Mouse (Mus musculus) liver, embryonic 13.5 days (tissue): ENCODE data around the gene Lsamp. TPM values are rescaled to one million over a fixed set of nuclear protein-coding genes. Genes with fewer than 3 reads are reported as not detected.

Experiments
- ATAC-seq: fragments of 200-750 bp; cut with Nextera tagmentation; 2 replicates; pipeline ENCODE4 v1.8.0; 2017; ENCODE audit warnings: low read depth, mild to moderate bottlenecking, moderate number of reproducible peaks, moderate library complexity
- DNase-seq: peaks from one replicate; pipeline ENCODE4 v3.0.0; 2022
- H3K27ac ChIP-seq: fragments of 300-500 bp; sonication (generic); 2 replicates; pipeline ENCODE4 v1.5.1; 2015; ENCODE audit warnings: moderate library complexity, mild to moderate bottlenecking, inconsistent platforms
- H3K27me3 ChIP-seq: fragments of 300-500 bp; sonication (generic); 2 replicates; pipeline ENCODE4 v1.6.1; 2015; ENCODE audit warnings: mild to moderate bottlenecking, inconsistent platforms
- H3K36me3 ChIP-seq: fragments of 300-500 bp; sonication (generic); 2 replicates; pipeline ENCODE4 v1.6.1; 2015; ENCODE audit warnings: mild to moderate bottlenecking, inconsistent platforms
- H3K4me1 ChIP-seq: fragments of 300-500 bp; sonication (generic); replicated peaks from 2 replicates; pipeline ENCODE4 v1.6.1; 2015; ENCODE audit warnings: inconsistent platforms
- H3K4me2 ChIP-seq: fragments of 300-500 bp; sonication (generic); 2 replicates; pipeline ENCODE4 v1.6.1; 2015; ENCODE audit warnings: inconsistent platforms, mild to moderate bottlenecking, moderate library complexity
- H3K4me3 ChIP-seq: fragments of 300-500 bp; sonication (generic); replicated peaks from 2 replicates; pipeline ENCODE4 v1.5.1; 2015; ENCODE audit warnings: mild to moderate bottlenecking, inconsistent platforms
- H3K9ac ChIP-seq: fragments of 300-500 bp; sonication (generic); 2 replicates; pipeline ENCODE4 v1.6.1; 2015; ENCODE audit warnings: mild to moderate bottlenecking, inconsistent platforms
- H3K9me3 ChIP-seq: fragments of 300-500 bp; sonication (generic); replicated peaks from 2 replicates; pipeline ENCODE4 v1.6.1; 2016; ENCODE audit warnings: inconsistent platforms
- WGBS: fragments of 180-500 bp; shearing (Covaris S2); methylation state at CpG from one replicate; pipeline ENCODE4 v1.1.7; 2015; ENCODE audit not compliant: insufficient replicate concordance; 5-methylcytosine and 5-hydroxymethylcytosine counted together
- polyA plus RNA-seq: library from polyadenylated mRNA; unstranded; fragments of >200 nt; fragmentation: Nextera tagmentation; extraction: Ambion mirVana; gene quantifications from 2 replicates; pipeline ENCODE4 v1.2.1, GENCODE M21; 2015

Lsamp gene
- polyA plus RNA-seq, 1 experiment from 2014 or later: 0.06 TPM

DNA sequence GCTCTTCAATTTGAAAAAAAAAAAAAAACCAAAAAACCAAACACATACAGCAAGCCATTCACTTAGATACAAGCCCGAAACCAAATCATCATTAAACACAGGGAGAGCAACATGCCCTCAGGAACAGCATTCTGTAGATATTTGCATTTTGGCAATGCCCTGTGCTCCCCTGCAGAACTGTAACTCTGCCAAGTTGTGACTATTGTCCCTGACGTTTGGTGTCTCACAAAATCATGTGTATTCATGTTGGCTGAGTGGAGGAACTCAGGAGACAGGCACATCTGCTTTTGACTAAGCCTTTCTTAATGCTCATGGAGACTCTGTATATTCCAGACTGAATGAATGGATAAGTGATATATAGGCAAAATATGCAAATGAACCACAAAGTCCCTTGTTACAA, 724.4 kb downstream of the Lsamp start:
- H3K4me3 ChIP-seq: no peak overlapping the region
- WGBS: 59% methylated on average over 2 of the region's 2 CpGs
- H3K27me3 ChIP-seq: no peaks in the 10 kb centered on the region
- peaks cover 8% of the 10 kb centered on the region for H3K4me1 ChIP-seq
- ATAC-seq (no peak), DNase-seq (no peak)
- no peak overlapping the region for H3K27ac ChIP-seq
- no peaks in the 10 kb centered on the region for H3K36me3 ChIP-seq
- no peak overlapping the region for H3K9ac ChIP-seq
- no peaks in the 10 kb centered on the region for H3K9me3 ChIP-seq
- no peak overlapping the region for H3K4me2 ChIP-seq

DNA sequence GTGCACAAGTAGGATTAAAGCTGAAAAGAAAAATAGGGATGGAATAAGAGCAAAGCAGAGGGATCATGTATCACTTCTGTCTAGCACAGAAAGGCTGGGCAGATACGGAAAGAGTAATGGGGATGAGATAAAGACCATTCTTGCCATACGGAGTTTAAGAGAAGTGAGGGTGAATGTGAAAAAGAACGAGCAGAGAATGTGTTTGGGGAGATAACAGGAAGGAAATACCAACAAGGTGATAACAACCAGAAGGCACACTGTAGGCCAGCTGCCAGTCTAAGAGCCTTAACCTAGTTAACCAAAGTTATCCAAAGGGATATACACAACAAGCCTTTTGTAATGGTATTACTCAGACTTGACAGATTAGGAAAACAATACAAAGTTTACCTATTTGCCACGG, 725.4 kb downstream of the Lsamp start:
- no peak for DNase-seq
- H3K27ac ChIP-seq: peak overlapping the region; percentile 80
- WGBS: 18% methylated on average over 4 of the region's 4 CpGs
- H3K4me2 ChIP-seq: peak overlapping the region; percentile 15; the same call in 1 of the 2 replicates
- H3K9ac ChIP-seq: no peak overlapping the region
- H3K4me1 ChIP-seq: peaks cover 8% of the 10 kb centered on the region
- peak; percentile 85 for ATAC-seq
- H3K27me3 ChIP-seq: no peaks in the 10 kb centered on the region
- no peak overlapping the region for H3K4me3 ChIP-seq
- H3K36me3 ChIP-seq: no peaks in the 10 kb centered on the region
- no peaks in the 10 kb centered on the region for H3K9me3 ChIP-seq

DNA sequence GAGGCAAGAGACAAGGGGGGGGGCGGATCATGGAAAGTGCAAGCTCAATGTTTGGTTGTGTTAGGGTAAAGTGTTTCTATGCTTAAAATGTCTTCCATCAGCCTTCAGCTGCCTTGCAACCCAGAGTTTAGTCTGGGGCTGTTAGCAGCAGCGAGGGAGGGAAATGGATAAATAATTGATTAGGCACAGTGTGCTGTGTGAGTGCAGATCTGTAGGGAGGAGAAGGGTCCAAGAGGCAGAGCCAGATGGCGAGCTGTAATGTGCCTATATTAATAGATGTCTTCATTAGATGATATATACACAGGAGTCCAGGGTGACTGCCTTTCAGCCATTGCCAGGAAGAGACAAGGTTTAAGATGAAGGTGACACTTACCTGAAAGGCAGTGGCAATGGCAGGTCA, 725.9 kb downstream of the Lsamp start:
- Histone ChIP-seq H3K9me3 (no peaks in the 10 kb centered on the region), H3K36me3 (no peaks in the 10 kb centered on the region), H3K4me2 (peak overlapping the region; percentile 32), H3K4me1 (peaks cover 8% of the 10 kb centered on the region), H3K9ac (no peak overlapping the region), H3K27ac (peak overlapping the region; percentile 80), H3K27me3 (no peaks in the 10 kb centered on the region), H3K4me3 (no peak overlapping the region)
- WGBS: 46% methylated on average over 3 of the region's 3 CpGs
- ATAC-seq: peak; percentile 58; the same call in 1 of the 2 replicates
- DNase-seq: no peak

DNA sequence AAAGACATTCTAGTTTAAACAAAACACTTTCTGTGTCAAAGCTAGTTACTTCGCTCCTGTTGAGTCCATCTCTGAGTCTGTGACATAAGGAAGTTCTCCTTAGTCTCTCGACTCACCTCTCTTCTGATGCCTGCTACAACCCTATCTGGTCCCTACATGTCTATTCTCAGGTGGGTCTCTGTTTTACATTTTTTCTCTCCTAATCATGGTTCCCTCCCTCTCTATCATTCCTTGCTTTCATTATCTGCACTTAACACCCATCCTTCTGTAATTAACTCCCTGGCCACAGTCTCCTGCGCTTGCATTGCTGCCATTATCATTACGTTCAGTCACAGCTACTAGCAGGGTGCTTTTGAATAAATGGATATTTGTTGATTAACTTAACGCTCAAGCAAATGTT, 726.3 kb downstream of the Lsamp start:
- WGBS: 47% methylated on average over 5 of the region's 5 CpGs
- DNase-seq: no peak
- ATAC-seq: peak; percentile 87
- Histone ChIP-seq H3K4me2 (peak overlapping the region; percentile 32), H3K4me3 (no peak overlapping the region), H3K27ac (peak overlapping the region; percentile 80), H3K36me3 (no peaks in the 10 kb centered on the region), H3K9ac (no peak overlapping the region), H3K9me3 (no peaks in the 10 kb centered on the region), H3K27me3 (no peaks in the 10 kb centered on the region), H3K4me1 (peaks cover 8% of the 10 kb centered on the region)

DNA sequence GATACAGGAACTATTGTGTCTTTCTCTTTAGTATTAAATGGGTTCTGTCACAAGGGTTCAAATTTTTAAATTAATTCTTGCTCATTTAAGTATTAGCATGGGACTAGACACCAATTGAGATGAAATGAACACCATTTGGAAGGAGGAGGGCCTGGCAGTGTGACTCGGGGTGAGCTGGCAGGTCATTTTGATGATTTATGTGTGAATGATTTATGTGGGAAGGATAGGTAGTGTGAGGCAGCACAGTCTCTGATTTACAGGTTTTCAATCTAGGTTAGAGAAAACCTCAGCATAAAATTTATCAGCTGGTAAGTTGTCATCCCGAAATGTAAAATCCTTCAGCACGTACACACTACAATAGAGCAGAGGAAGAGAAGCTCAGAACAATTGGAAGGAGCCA, 729.6 kb downstream of the Lsamp start:
- H3K9me3 ChIP-seq: no peaks in the 10 kb centered on the region
- DNase-seq (no peak), ATAC-seq (no peak)
- H3K9ac ChIP-seq: no peak overlapping the region
- H3K4me3 ChIP-seq: no peak overlapping the region
- WGBS: 61% methylated on average over 3 of the region's 3 CpGs
- no peaks in the 10 kb centered on the region for H3K36me3 ChIP-seq
- H3K27ac ChIP-seq: no peak overlapping the region
- no peaks in the 10 kb centered on the region for H3K27me3 ChIP-seq
- peaks cover 5% of the 10 kb centered on the region for H3K4me1 ChIP-seq
- H3K4me2 ChIP-seq: no peak overlapping the region

DNA sequence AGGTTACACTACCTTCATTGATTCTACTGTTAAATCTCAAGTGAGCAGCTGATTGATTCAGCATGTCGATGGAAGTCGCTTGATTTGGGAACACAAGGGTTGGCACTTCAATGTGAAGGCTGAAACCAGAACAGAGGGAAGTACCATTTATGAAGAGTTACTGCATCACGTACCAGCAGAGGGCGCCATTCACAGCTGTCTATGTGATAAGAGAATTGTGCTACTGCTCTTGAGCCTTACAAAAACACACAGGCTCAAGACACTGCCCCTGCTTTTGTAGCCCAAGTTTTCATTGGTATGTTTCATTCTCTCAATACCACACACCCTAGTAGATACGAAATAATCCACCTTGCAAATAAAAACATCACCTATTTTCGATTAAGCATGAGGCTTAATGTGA, 754.9 kb downstream of the Lsamp start:
- H3K27ac ChIP-seq: no peak overlapping the region
- H3K9me3 ChIP-seq: no peaks in the 10 kb centered on the region
- H3K36me3 ChIP-seq: no peaks in the 10 kb centered on the region
- no peaks in the 10 kb centered on the region for H3K4me1 ChIP-seq
- no peaks in the 10 kb centered on the region for H3K27me3 ChIP-seq
- ATAC-seq (no peak), DNase-seq (no peak)
- H3K9ac ChIP-seq: no peak overlapping the region
- H3K4me2 ChIP-seq: no peak overlapping the region
- WGBS: 28% methylated on average over 6 of the region's 6 CpGs
- H3K4me3 ChIP-seq: no peak overlapping the region

DNA sequence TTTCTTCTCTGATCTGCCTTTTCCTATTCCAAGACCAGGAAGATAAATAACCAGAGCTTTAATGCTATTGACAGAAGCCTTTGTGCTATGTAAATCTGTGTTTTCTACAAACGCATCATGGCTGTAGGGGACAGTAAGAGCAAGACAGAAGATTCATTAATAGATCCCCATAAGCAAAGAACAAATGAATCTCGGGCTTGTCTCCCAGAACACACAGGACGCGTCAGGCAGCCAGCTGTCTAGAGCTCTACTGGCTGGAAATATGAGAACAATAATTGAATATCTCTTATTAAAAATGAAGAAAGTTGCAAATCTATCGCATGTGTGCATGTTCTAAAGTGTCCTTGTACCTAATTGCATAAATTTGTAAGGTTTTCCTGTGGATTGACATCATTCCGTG, 755.6 kb downstream of the Lsamp start:
- H3K36me3 ChIP-seq: no peaks in the 10 kb centered on the region
- 74% methylated on average over 6 of the region's 6 CpGs for WGBS
- DNase-seq (no peak), ATAC-seq (no peak)
- no peak overlapping the region for H3K9ac ChIP-seq
- no peak overlapping the region for H3K4me3 ChIP-seq
- H3K9me3 ChIP-seq: no peaks in the 10 kb centered on the region
- H3K4me1 ChIP-seq: no peaks in the 10 kb centered on the region
- H3K4me2 ChIP-seq: no peak overlapping the region
- no peak overlapping the region for H3K27ac ChIP-seq
- no peaks in the 10 kb centered on the region for H3K27me3 ChIP-seq

DNA sequence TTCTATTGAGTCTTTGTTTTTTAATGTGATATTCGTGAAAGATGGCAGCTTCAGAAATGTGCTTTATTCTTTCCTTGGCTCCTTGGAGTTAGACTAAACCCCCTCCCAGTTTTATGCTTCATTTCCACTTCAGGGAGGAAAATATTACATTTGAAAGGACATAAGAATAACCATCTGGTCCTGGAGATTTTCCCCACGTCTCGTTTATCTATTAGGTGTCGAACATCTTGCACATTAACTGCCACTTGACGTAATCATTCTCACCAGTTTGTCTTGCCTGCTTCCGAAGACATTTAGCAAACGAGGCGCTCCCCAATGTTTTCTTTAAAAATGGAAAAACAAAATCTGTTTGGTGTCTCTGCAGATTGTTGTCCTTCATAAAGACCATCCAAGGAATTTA, 756.1 kb downstream of the Lsamp start:
- H3K4me1 ChIP-seq: no peaks in the 10 kb centered on the region
- DNase-seq (no peak), ATAC-seq (no peak)
- H3K9ac ChIP-seq: no peak overlapping the region
- H3K36me3 ChIP-seq: no peaks in the 10 kb centered on the region
- no peak overlapping the region for H3K4me3 ChIP-seq
- no peaks in the 10 kb centered on the region for H3K9me3 ChIP-seq
- no peaks in the 10 kb centered on the region for H3K27me3 ChIP-seq
- WGBS: 60% methylated on average over 8 of the region's 8 CpGs
- H3K4me2 ChIP-seq: no peak overlapping the region
- no peak overlapping the region for H3K27ac ChIP-seq

DNA sequence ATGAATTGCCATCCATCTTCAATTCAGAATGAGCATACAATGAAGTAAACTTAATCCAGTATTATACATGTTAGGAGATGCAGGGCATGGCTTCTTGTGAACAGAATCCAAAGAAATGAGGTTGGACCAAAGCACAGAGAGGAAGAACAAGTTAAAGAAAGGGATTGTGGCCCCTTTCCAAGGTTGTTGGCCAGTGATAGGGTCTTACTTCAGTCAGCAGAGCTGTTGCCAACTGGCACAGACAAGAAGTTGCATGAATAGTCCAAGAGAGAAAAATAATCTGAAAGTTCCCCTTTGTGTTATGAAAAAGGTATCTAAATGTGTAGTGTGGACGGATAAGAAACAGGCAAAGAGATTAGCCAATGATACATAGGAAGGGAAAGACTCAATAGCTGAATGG, 843.0 kb downstream of the Lsamp start:
- ATAC-seq (no peak), DNase-seq (no peak)
- Histone ChIP-seq H3K4me3 (no peak overlapping the region), H3K27me3 (no peaks in the 10 kb centered on the region), H3K4me2 (no peak overlapping the region), H3K36me3 (no peaks in the 10 kb centered on the region), H3K9me3 (no peaks in the 10 kb centered on the region), H3K4me1 (no peaks in the 10 kb centered on the region), H3K27ac (no peak overlapping the region), H3K9ac (no peak overlapping the region)
- 39% methylated on average over 1 of the region's 1 CpGs for WGBS

DNA sequence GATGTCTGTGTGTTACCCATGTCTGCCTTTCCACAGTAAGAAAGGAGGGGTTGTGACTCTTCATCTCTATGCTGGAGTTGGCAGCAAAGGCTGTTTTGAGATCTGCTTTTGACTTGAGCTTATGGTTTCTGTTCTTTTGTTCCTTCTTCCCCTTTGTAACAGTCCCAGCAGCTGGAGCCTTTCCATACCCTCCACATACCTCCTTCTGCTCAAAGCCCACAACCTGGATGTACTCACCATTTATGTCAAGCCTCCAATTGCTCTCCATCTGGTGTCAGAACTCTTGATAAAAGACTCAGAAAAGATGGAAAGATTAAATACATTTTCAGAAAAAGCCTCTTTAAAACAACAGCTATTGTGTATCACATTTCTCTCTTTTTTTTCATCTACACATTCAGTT, 847.4 kb downstream of the Lsamp start:
- no peak for DNase-seq
- no peaks in the 10 kb centered on the region for H3K4me1 ChIP-seq
- no peaks in the 10 kb centered on the region for H3K36me3 ChIP-seq
- H3K9me3 ChIP-seq: no peaks in the 10 kb centered on the region
- no peak for ATAC-seq
- H3K9ac ChIP-seq: no peak overlapping the region
- no peaks in the 10 kb centered on the region for H3K27me3 ChIP-seq
- H3K4me3 ChIP-seq: no peak overlapping the region
- H3K4me2 ChIP-seq: no peak overlapping the region
- H3K27ac ChIP-seq: no peak overlapping the region

DNA sequence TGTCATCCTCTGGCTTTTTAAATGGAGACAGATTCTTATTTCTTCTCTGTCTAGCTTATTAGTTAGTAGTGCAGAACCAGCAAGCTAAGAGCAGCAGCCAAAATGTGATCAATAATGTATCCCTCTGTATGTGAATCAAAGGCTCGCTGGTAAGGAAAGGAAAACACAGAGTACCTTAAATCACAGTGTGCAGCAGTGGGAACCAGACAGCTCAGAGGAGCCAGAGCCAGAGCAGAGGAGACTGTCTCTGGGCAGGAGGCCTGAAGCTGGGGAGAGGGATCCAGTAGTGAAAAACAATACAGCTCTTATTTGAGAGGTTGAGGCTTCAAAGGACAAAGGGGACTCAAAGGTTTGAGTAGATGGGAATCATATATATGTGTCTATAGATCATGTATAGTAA, 857.6 kb downstream of the Lsamp start:
- 52% methylated on average over 1 of the region's 1 CpGs for WGBS
- DNase-seq: no peak
- H3K4me1 ChIP-seq: no peaks in the 10 kb centered on the region
- H3K27ac ChIP-seq: no peak overlapping the region
- H3K4me3 ChIP-seq: no peak overlapping the region
- no peak for ATAC-seq
- H3K4me2 ChIP-seq: no peak overlapping the region
- H3K9ac ChIP-seq: no peak overlapping the region
- H3K27me3 ChIP-seq: no peaks in the 10 kb centered on the region
- no peaks in the 10 kb centered on the region for H3K9me3 ChIP-seq
- no peaks in the 10 kb centered on the region for H3K36me3 ChIP-seq

DNA sequence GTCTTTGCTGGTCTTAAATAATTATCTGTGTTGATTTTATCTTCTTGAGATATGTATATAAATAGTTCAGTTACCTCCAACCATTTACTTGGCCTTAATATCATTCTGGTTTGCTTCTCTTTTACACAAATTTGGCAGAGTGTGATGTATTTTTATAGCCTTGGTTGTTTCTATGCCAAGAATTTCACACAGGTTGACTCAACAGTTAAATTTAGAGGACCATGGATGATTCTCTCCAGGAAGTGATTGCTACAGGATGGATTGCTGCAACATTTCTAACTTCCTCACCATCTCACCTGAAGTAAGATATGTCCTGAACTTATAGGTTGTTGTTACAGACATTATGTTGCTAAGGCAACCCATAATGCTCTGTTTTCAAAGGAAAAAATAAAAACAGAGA, 882.6 kb downstream of the Lsamp start:
- Histone ChIP-seq H3K4me2 (no peak overlapping the region), H3K4me3 (no peak overlapping the region)
- no peak for ATAC-seq

DNA sequence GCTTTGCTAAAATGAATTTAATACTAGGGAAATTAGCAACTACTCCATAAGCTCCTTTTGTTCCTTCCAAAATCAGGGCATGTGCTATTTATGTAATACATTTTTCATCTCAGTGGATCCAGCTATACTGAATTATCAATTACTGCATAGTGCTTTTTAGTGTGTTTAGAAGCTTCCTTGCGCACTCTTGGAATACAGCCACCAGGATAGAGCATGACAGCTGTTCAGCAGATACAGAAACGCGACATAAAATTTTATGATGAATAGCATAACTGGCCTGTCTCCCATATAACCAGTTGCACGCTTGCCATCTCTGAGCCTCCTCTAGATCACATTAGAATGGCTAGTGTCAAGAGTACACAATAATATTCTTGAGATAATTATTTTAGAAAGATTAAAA, 894.1 kb downstream of the Lsamp start:
- no peak overlapping the region for H3K27ac ChIP-seq
- H3K4me1 ChIP-seq: no peaks in the 10 kb centered on the region
- no peak overlapping the region for H3K9ac ChIP-seq
- no peaks in the 10 kb centered on the region for H3K36me3 ChIP-seq
- no peak for DNase-seq
- H3K9me3 ChIP-seq: no peaks in the 10 kb centered on the region
- H3K4me3 ChIP-seq: no peak overlapping the region
- H3K4me2 ChIP-seq: no peak overlapping the region
- no peaks in the 10 kb centered on the region for H3K27me3 ChIP-seq
- ATAC-seq: no peak
- WGBS: 66% methylated on average over 4 of the region's 4 CpGs

More for the DNA sequence above, 882.6 kb downstream of the Lsamp start:
- no peaks in the 10 kb centered on the region for H3K36me3 ChIP-seq
- no peaks in the 10 kb centered on the region for H3K27me3 ChIP-seq
- H3K9ac ChIP-seq: no peak overlapping the region
- H3K27ac ChIP-seq: no peak overlapping the region
- DNase-seq: no peak
- H3K9me3 ChIP-seq: no peaks in the 10 kb centered on the region
- H3K4me1 ChIP-seq: no peaks in the 10 kb centered on the region
